Mouse (Mus musculus): Measurements from ENCODE around the gene Crb3. TPM values are rescaled to one million over a fixed set of nuclear protein-coding genes. Genes with fewer than 3 reads are reported as not detected.

The Crb3 gene
- polyA plus RNA-seq, 1 experiment: not detected

DNA sequence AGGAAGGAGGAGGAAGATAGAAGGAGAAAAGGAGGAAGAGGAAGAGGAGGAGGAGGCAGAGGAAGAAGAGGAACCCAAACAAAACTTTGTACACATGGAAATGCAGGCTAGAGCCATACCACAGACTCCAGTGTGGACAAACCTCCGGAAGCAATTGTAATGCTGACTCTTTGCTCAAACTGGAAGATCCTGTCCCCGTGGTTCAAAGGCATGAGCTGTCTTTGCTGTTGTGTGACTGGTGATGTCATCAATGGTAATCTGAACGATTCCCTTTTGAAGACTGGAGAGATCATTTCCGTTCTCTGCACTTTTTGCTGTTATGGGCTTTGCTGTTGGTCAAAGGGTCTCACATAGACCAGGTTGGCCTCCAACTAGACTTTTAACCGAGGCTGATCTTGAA, 39.4 kb downstream of the Crb3 start:
- TF ChIP-seq POLR2AphosphoS2 (IDR thresholded peaks at IDR 0.05; ENCODE audit: insufficient read length, low read depth) (no peak), MYOD1 (IDR thresholded peaks at IDR 0.05; ENCODE audit: control insufficient read depth in 1 of 3, insufficient read length in 2 of 3, low read depth in 2 of 3) (no peak), SRF (IDR thresholded peaks at IDR 0.05; ENCODE audit: control insufficient read depth, insufficient read length, low read depth) (no peak), CEBPB (IDR thresholded peaks at IDR 0.05; ENCODE audit: insufficient read depth, poor library complexity, severe bottlenecking) (no peak), MYOG (IDR thresholded peaks at IDR 0.05; ENCODE audit: control insufficient read depth in 1 of 3, insufficient read depth in 1 of 3, insufficient read length in 2 of 3, low read depth in 2 of 3) (no peak), MAX (IDR thresholded peaks at IDR 0.05; ENCODE audit: low read depth) (no peak), TCF3 (IDR thresholded peaks at IDR 0.05; ENCODE audit: insufficient read length, low read depth) (no peak), E2F4 (IDR thresholded peaks at IDR 0.05; ENCODE audit: insufficient read depth) (no peak), USF1 (IDR thresholded peaks at IDR 0.05; ENCODE audit: low read depth) (no peak), TCF12 (IDR thresholded peaks at IDR 0.05; ENCODE audit: insufficient read depth, poor library complexity, severe bottlenecking) (no peak), POLR2A (IDR thresholded peaks at IDR 0.05; ENCODE audit: insufficient read length, low read depth) (no peak), REST (IDR thresholded peaks at IDR 0.05; ENCODE audit: insufficient read depth, insufficient read length) (no peak)
- Histone ChIP-seq H3ac (ENCODE audit: control insufficient read depth, insufficient read length) (no peak overlapping the region), H3K4me3 (no peak overlapping the region), H3K27me3 (ENCODE audit: control insufficient read depth, insufficient read depth, insufficient read length) (no peaks in the 10 kb centered on the region), H3K4me2 (ENCODE audit: low read depth) (no peak overlapping the region), H3K79me2 (ENCODE audit: control insufficient read depth, insufficient read depth) (no peaks in the 10 kb centered on the region), H3K36me3 (ENCODE audit: control insufficient read depth, insufficient read depth) (no peaks in the 10 kb centered on the region)

GRCm38 (mm10) chr17:57099629-57100325, 40.9 kb downstream of the Crb3 start:
- Histone ChIP-seq H3ac (ENCODE audit: control insufficient read depth, insufficient read length) (no peak overlapping the region), H3K79me2 (ENCODE audit: control insufficient read depth, insufficient read depth) (no peaks in the 10 kb centered on the region), H3K4me3 (no peak overlapping the region), H3K4me2 (ENCODE audit: low read depth) (no peak overlapping the region), H3K36me3 (ENCODE audit: control insufficient read depth, insufficient read depth) (no peaks in the 10 kb centered on the region), H3K27me3 (ENCODE audit: control insufficient read depth, insufficient read depth, insufficient read length) (no peaks in the 10 kb centered on the region)
- TF ChIP-seq REST (IDR thresholded peaks at IDR 0.05; ENCODE audit: insufficient read depth, insufficient read length) (no peak), CEBPB (IDR thresholded peaks at IDR 0.05; ENCODE audit: insufficient read depth, poor library complexity, severe bottlenecking) (no peak), MAX (IDR thresholded peaks at IDR 0.05; ENCODE audit: low read depth) (no peak), USF1 (IDR thresholded peaks at IDR 0.05; ENCODE audit: low read depth) (no peak), MYOG (IDR thresholded peaks at IDR 0.05; ENCODE audit: control insufficient read depth in 1 of 3, insufficient read depth in 1 of 3, insufficient read length in 2 of 3, low read depth in 2 of 3) (no peak), E2F4 (IDR thresholded peaks at IDR 0.05; ENCODE audit: insufficient read depth) (no peak), SRF (IDR thresholded peaks at IDR 0.05; ENCODE audit: control insufficient read depth, insufficient read length, low read depth) (no peak), POLR2A (IDR thresholded peaks at IDR 0.05; ENCODE audit: insufficient read length, low read depth) (no peak), TCF3 (IDR thresholded peaks at IDR 0.05; ENCODE audit: insufficient read length, low read depth) (no peak), MYOD1 (IDR thresholded peaks at IDR 0.05; ENCODE audit: control insufficient read depth in 1 of 3, insufficient read length in 2 of 3, low read depth in 2 of 3) (no peak), POLR2AphosphoS2 (IDR thresholded peaks at IDR 0.05; ENCODE audit: insufficient read length, low read depth) (no peak), TCF12 (IDR thresholded peaks at IDR 0.05; ENCODE audit: insufficient read depth, poor library complexity, severe bottlenecking) (no peak)

- H3K27me3 ChIP-seq (ENCODE audit: control insufficient read depth, insufficient read depth, insufficient read length): no peaks in the 10 kb centered on the region
- H3K4me3 ChIP-seq: no peak overlapping the region
- no peak overlapping the region for H3ac ChIP-seq (ENCODE audit: control insufficient read depth, insufficient read length)
- TF ChIP-seq REST (IDR thresholded peaks at IDR 0.05; ENCODE audit: insufficient read depth, insufficient read length) (no peak), CEBPB (IDR thresholded peaks at IDR 0.05; ENCODE audit: insufficient read depth, poor library complexity, severe bottlenecking) (no peak), TCF3 (IDR thresholded peaks at IDR 0.05; ENCODE audit: insufficient read length, low read depth) (no peak), E2F4 (IDR thresholded peaks at IDR 0.05; ENCODE audit: insufficient read depth) (no peak), MYOG (IDR thresholded peaks at IDR 0.05; ENCODE audit: control insufficient read depth in 1 of 3, insufficient read depth in 1 of 3, insufficient read length in 2 of 3, low read depth in 2 of 3) (no peak), SRF (IDR thresholded peaks at IDR 0.05; ENCODE audit: control insufficient read depth, insufficient read length, low read depth) (no peak), POLR2A (IDR thresholded peaks at IDR 0.05; ENCODE audit: insufficient read length, low read depth) (no peak), MYOD1 (IDR thresholded peaks at IDR 0.05; ENCODE audit: control insufficient read depth in 1 of 3, insufficient read length in 2 of 3, low read depth in 2 of 3) (no peak), MAX (IDR thresholded peaks at IDR 0.05; ENCODE audit: low read depth) (no peak), USF1 (IDR thresholded peaks at IDR 0.05; ENCODE audit: low read depth) (no peak), POLR2AphosphoS2 (IDR thresholded peaks at IDR 0.05; ENCODE audit: insufficient read length, low read depth) (no peak), TCF12 (IDR thresholded peaks at IDR 0.05; ENCODE audit: insufficient read depth, poor library complexity, severe bottlenecking) (no peak)
- peaks cover 11% of the 10 kb centered on the region for H3K79me2 ChIP-seq (ENCODE audit: control insufficient read depth, insufficient read depth)
- no peak overlapping the region for H3K4me2 ChIP-seq (ENCODE audit: low read depth)
- no peaks in the 10 kb centered on the region for H3K36me3 ChIP-seq (ENCODE audit: control insufficient read depth, insufficient read depth)
These were observed 43.4 kb downstream of the Crb3 start for GRCm38 (mm10) chr17:57102276-57102675.

GRCm38 (mm10) chr17:57104496-57104895, 45.6 kb downstream of the Crb3 start:
- Histone ChIP-seq H3ac (ENCODE audit: control insufficient read depth, insufficient read length) (no peak overlapping the region), H3K4me3 (peak overlapping the region; percentile 77), H3K4me2 (ENCODE audit: low read depth) (peak overlapping the region; percentile 54), H3K36me3 (ENCODE audit: control insufficient read depth, insufficient read depth) (no peaks in the 10 kb centered on the region), H3K79me2 (ENCODE audit: control insufficient read depth, insufficient read depth) (peaks cover 11% of the 10 kb centered on the region), H3K27me3 (ENCODE audit: control insufficient read depth, insufficient read depth, insufficient read length) (no peaks in the 10 kb centered on the region)
- TF ChIP-seq MYOD1 (IDR thresholded peaks at IDR 0.05; ENCODE audit: control insufficient read depth in 1 of 3, insufficient read length in 2 of 3, low read depth in 2 of 3): no peak
- TF ChIP-seq REST (IDR thresholded peaks at IDR 0.05; ENCODE audit: insufficient read depth, insufficient read length): no peak
- TF ChIP-seq POLR2AphosphoS2 (IDR thresholded peaks at IDR 0.05; ENCODE audit: insufficient read length, low read depth): no peak
- no peak for TF ChIP-seq CEBPB (IDR thresholded peaks at IDR 0.05; ENCODE audit: insufficient read depth, poor library complexity, severe bottlenecking)
- no peak for TF ChIP-seq USF1 (IDR thresholded peaks at IDR 0.05; ENCODE audit: low read depth)
- no peak for TF ChIP-seq MYOG (IDR thresholded peaks at IDR 0.05; ENCODE audit: control insufficient read depth in 1 of 3, insufficient read depth in 1 of 3, insufficient read length in 2 of 3, low read depth in 2 of 3)
- no peak for TF ChIP-seq E2F4 (IDR thresholded peaks at IDR 0.05; ENCODE audit: insufficient read depth)
- no peak for TF ChIP-seq SRF (IDR thresholded peaks at IDR 0.05; ENCODE audit: control insufficient read depth, insufficient read length, low read depth)
- no peak for TF ChIP-seq MAX (IDR thresholded peaks at IDR 0.05; ENCODE audit: low read depth)
- TF ChIP-seq TCF12 (IDR thresholded peaks at IDR 0.05; ENCODE audit: insufficient read depth, poor library complexity, severe bottlenecking): no peak

All from myocyte (in vitro differentiated cells).